Mouse (Mus musculus): ENCODE data around the gene Mrpl1. TPM values are rescaled to one million over a fixed set of nuclear protein-coding genes. Genes with fewer than 3 reads are reported as not detected.

The Mrpl1 gene
- total RNA-seq, 2 experiments from 2014 or later: 28.8 to 32.6 TPM

GRCm38 (mm10) chr5:96306271-96306670, 97.0 kb downstream of the Mrpl1 start:
- intact Hi-C loops (cut with DNase I): no loop called here
- no peak for DNase-seq

GRCm38 (mm10) chr5:96306826-96307225, 97.5 kb downstream of the Mrpl1 start:
- intact Hi-C loops (cut with DNase I): no loop called here
- DNase-seq: no peak

DNA sequence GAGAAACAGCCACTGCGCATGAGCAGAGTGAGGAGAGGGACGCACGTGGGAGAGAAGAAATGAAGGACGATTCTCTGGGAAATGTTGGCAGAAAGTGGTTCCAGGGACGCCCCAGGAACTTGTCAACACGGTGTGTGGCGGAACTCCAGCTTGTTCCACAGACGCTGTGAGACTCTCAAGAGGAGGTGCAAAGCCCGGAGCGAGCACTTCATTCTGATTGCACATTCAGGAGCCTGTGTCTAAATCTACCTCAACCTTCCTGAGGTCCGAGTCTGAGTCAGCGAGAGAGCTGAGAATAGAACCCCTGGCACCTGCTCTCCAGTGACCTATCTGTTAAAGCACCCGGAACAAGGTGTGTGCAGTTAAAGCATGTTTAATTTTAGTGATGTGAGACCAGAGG, 98.8 kb downstream of the Mrpl1 start:
- no peak for DNase-seq
- intact Hi-C loops (cut with DNase I): no loop called here

GRCm38 (mm10) chr5:96308645-96309044, 99.4 kb downstream of the Mrpl1 start:
- intact Hi-C loops (cut with DNase I): no loop called here
- DNase-seq: no peak

DNA sequence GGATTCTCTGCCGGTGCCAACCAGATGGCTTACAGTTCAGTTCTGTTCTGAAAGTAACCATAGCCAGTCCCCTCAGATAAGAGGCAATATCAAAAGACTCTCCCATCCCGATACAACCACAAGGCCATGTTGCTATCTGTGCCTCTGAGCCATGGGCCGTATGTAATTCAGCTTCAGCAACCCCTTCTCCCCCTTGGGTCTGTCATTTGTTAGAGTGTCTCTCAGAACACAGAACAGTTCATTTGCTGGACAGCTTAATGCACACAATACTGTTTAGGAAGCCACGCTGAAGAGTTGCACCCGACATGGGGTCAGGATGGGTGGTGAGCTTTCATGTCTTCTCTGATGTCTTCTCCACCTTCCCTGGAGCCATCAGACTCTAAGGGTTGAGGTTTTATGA, 100.3 kb downstream of the Mrpl1 start:
- DNase-seq: no peak
- intact Hi-C loops (cut with DNase I): no loop called here

DNA sequence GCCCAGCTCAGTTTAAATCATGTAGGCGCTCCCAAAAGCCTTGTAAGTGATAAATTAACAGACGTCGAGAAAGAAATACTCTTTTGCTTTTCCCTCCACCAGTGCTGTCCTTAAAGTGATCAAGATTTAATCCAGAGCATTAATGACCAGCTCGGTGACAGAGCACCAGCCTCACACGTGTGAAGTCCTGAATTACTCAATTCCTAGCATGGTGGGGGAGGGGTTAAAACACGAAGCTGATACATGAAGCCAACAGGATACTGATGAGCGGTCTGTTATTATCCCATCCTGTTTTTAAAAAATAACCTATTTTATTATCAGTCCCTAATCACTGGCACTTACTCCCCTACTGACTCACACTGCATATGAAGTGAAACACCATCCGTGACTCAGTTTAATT, 102.4 kb downstream of the Mrpl1 start:
- no peak for DNase-seq
- intact Hi-C loops (cut with DNase I): no loop called here

Other genes starting within 250 kb of the Mrpl1 start
- gene Cnot6l, start 45.3 kb upstream of the Mrpl1 start, total RNA-seq (2021): 10 to 100 TPM; 76.6 to 78.7 TPM
- gene Fras1, start 164.5 kb downstream of the Mrpl1 start, total RNA-seq (2021): 1 to 10 TPM; 1.3 to 1.5 TPM